Mouse (Mus musculus) intestine, embryonic 16.5 days (tissue): ENCODE data around the gene Nxnl1. TPM values are rescaled to one million over a fixed set of nuclear protein-coding genes. Genes with fewer than 3 reads are reported as not detected.

Experiments
- ATAC-seq: fragments of 200-750 bp; cut with Nextera tagmentation; 2 replicates; pipeline ENCODE4 v1.8.0; 2017; ENCODE audit warnings: moderate TSS enrichment, moderate library complexity
- H3K27ac ChIP-seq: fragments of 300-500 bp; sonication (generic); 2 replicates; pipeline ENCODE4 v1.5.1; 2014; ENCODE audit warnings: mild to moderate bottlenecking, low read length
- H3K27me3 ChIP-seq: fragments of 300-500 bp; sonication (generic); replicated peaks from 2 replicates; pipeline ENCODE4 v1.6.1; 2014; ENCODE audit warnings: low read length, control low read depth, mixed read lengths; ENCODE audit not compliant: control insufficient read depth, insufficient read depth
- H3K36me3 ChIP-seq: fragments of 300-500 bp; sonication (generic); 2 replicates; pipeline ENCODE4 v1.6.1; 2014; ENCODE audit warnings: low read length, control low read depth; ENCODE audit not compliant: control insufficient read depth, insufficient read depth
- H3K4me1 ChIP-seq: fragments of 300-500 bp; sonication (generic); 2 replicates; pipeline ENCODE4 v1.6.1; 2014; ENCODE audit warnings: low read length, control low read depth, mixed read lengths; ENCODE audit not compliant: control insufficient read depth, insufficient read depth
- H3K4me2 ChIP-seq: fragments of 300-500 bp; sonication (generic); 2 replicates; pipeline ENCODE4 v1.6.1; 2014; ENCODE audit warnings: low read depth, low read length, control low read depth
- H3K4me3 ChIP-seq: fragments of 300-500 bp; sonication (generic); 2 replicates; pipeline ENCODE4 v1.5.1; 2014; ENCODE audit warnings: mild to moderate bottlenecking, low read length
- H3K9ac ChIP-seq: fragments of 300-500 bp; sonication (generic); 2 replicates; pipeline ENCODE4 v1.6.1; 2014; ENCODE audit warnings: low read depth, low read length
- H3K9me3 ChIP-seq: fragments of 300-500 bp; sonication (generic); 2 replicates; pipeline ENCODE4 v1.6.1; 2016; ENCODE audit warnings: low read length, control low read depth; ENCODE audit not compliant: control insufficient read depth
- WGBS: fragments of 180-500 bp; shearing (Covaris S2); extraction: QIAGEN DNeasy Blood & Tissue Kit; methylation state at CpG from one replicate; pipeline ENCODE4 v1.1.7; 2014; 5-methylcytosine and 5-hydroxymethylcytosine counted together
- polyA plus RNA-seq: library from polyadenylated mRNA; unstranded; fragments of >200 nt; fragmentation: Nextera tagmentation; extraction: Ambion mirVana; gene quantifications from 2 replicates; pipeline ENCODE4 v1.2.1, GENCODE M21; 2015

Nxnl1 gene
- polyA plus RNA-seq, 1 experiment from 2014 or later: not detected

DNA sequence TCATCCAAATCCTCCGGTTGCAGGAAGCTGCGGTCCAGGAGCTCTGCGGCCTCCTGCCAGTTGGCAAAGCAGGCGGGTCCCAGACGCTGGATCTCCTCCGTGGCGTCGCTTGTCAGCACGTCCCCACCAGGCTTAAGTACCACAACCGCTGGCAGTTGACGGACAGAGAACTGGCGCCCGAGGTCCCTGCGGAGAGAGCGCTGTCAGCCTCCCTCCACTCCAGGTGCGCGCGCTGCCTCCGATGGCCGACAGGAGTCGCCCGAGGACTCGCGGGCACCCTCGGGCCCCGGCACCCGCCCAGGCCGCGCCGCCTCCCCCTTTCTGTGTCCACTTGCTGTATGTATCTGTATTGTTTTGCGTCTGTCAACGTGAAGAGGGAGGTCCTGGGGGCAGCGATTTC is 3.6 kb downstream of the Nxnl1 start:
- no peak overlapping the region for H3K27ac ChIP-seq
- no peaks in the 10 kb centered on the region for H3K36me3 ChIP-seq
- ATAC-seq: peak; percentile 34; the same call in 1 of the 2 replicates
- peaks cover 6% of the 10 kb centered on the region; the same call in 1 of the 2 replicates for H3K9me3 ChIP-seq
- peak overlapping the region; percentile 47 for H3K4me2 ChIP-seq
- peak overlapping the region; percentile 48; the same call in 1 of the 2 replicates for H3K9ac ChIP-seq
- peaks cover 16% of the 10 kb centered on the region for H3K4me1 ChIP-seq
- WGBS: under 1% methylated on average over 33 of the region's 33 CpGs
- H3K4me3 ChIP-seq: peak overlapping the region; percentile 33
- peaks cover 28% of the 10 kb centered on the region for H3K27me3 ChIP-seq

DNA sequence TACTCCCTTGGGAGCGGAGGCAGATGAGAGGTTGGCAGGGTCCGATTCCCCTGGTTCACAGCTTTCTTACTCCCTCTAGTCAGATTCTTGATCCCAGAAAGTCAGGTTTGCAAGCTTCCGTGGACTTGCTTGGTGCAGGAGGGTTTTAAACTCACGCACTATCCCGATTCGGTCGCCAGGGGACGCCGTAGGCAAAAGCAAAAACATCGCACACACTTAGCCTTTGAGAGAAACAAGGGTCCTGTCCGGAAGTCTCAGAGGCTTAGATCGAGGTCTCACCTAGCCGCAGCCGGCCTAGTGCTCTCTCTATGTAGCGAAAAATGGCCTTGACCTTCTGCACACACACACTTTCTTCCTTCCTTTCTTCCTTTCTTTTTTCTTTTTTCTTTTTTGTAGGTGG is 5.0 kb downstream of the Nxnl1 start:
- Histone ChIP-seq H3K4me1 (peaks cover 16% of the 10 kb centered on the region), H3K4me3 (no peak overlapping the region), H3K9ac (no peak overlapping the region), H3K4me2 (no peak overlapping the region), H3K27me3 (peaks cover 38% of the 10 kb centered on the region), H3K27ac (no peak overlapping the region), H3K9me3 (peaks cover 6% of the 10 kb centered on the region; the same call in 1 of the 2 replicates), H3K36me3 (no peaks in the 10 kb centered on the region)
- ATAC-seq: no peak
- 3% methylated on average over 15 of the region's 15 CpGs for WGBS

DNA sequence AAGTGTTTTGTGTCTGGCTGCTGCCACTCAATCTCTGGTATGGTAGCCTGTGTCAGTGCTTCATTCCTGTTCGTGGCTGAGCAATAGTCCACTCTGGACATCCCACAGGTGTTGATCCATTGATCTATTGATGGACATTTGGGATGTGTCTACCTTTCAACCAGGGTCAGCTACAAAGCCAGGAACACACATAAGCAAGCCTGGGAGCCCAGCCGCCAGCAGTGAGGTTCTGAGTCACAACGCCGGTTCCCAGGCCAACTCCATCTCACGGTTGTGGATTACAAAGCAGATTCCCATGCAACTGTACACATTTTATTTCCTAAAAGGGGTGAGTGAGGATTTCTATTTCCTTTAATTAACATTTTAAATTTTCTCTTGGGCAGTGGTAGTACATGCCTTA is 5.6 kb downstream of the Nxnl1 start:
- WGBS: 86% methylated on average over 5 of the region's 5 CpGs

DNA sequence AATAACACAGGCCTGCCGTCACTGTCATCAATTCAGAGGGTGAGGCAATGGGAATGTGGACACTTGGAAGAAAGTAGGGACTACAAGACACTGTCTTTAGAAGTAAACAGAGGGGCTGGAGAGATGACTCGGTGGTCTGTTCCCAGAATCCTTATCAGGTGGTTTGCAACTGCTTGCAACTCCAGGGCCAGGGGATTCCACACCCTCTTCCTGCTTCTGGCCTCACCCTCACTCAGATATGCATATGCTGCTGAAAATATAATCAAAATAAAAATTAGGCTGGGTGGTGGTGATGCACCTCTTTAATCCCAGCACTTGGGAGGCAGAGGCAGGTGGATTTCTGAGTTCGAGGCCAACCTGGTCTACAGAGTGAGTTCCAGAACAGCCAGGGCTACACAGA is 6.3 kb downstream of the Nxnl1 start:
- no peaks in the 10 kb centered on the region for H3K36me3 ChIP-seq
- H3K4me2 ChIP-seq: no peak overlapping the region
- H3K4me1 ChIP-seq: peaks cover 16% of the 10 kb centered on the region
- peaks cover 42% of the 10 kb centered on the region for H3K27me3 ChIP-seq
- WGBS: 72% methylated on average over 3 of the region's 3 CpGs
- ATAC-seq: no peak
- H3K27ac ChIP-seq: no peak overlapping the region
- peaks cover 6% of the 10 kb centered on the region; the same call in 1 of the 2 replicates for H3K9me3 ChIP-seq
- no peak overlapping the region for H3K4me3 ChIP-seq
- H3K9ac ChIP-seq: no peak overlapping the region

More for the DNA sequence above, 5.6 kb downstream of the Nxnl1 start:
- no peak overlapping the region for H3K9ac ChIP-seq
- peaks cover 6% of the 10 kb centered on the region; the same call in 1 of the 2 replicates for H3K9me3 ChIP-seq
- H3K4me3 ChIP-seq: no peak overlapping the region
- H3K27ac ChIP-seq: no peak overlapping the region
- peaks cover 38% of the 10 kb centered on the region for H3K27me3 ChIP-seq
- peaks cover 16% of the 10 kb centered on the region for H3K4me1 ChIP-seq
- H3K4me2 ChIP-seq: no peak overlapping the region
- H3K36me3 ChIP-seq: no peaks in the 10 kb centered on the region
- no peak for ATAC-seq

DNA sequence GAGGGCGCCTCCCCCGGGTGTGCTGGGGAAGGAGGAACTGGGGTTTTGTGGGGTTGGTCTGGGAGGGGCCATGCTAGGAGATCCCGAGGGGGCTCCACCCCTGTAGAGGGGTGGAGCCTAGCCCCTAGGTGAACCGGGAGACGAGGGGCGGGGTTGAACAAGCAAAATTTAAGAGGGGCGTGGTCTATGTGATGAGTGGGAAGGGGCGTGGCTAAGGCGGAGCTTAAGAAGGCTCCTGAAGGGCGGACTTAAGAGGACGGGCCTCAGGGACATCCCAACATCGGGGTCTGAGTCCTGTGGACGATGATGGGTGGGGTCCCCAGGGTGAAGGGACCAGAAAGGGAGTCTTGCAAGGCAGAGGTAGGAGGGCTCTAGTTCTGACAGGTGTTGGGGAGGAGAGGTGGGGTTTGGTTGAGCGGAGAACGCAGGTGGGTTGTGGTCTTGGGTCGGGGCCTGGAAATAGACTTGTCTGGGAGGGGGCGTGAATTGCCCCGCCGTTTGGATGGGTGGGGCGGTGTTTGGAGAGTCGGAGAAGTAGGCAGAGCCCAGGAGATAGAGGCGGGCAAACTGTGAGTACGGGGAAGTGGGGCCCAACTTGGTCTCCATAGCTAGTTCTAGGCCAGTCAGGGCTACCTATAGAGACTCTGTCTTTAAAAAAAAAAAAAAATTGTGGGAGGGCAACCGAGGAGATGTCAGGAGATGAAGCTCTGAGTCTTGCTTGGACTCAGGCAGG is 7.3 kb downstream of the Nxnl1 start:
- peak overlapping the region; percentile 42 for H3K4me3 ChIP-seq
- peak overlapping the region; percentile 52 for H3K9ac ChIP-seq
- H3K27ac ChIP-seq: no peak overlapping the region
- H3K27me3 ChIP-seq: peaks cover 42% of the 10 kb centered on the region
- peaks cover 16% of the 10 kb centered on the region for H3K4me1 ChIP-seq
- WGBS: 2% methylated on average over 24 of the region's 24 CpGs
- ATAC-seq: peak; percentile 66
- H3K36me3 ChIP-seq: no peaks in the 10 kb centered on the region
- H3K4me2 ChIP-seq: peak overlapping the region; percentile 66
- peaks cover 3% of the 10 kb centered on the region; the same call in 1 of the 2 replicates for H3K9me3 ChIP-seq

DNA sequence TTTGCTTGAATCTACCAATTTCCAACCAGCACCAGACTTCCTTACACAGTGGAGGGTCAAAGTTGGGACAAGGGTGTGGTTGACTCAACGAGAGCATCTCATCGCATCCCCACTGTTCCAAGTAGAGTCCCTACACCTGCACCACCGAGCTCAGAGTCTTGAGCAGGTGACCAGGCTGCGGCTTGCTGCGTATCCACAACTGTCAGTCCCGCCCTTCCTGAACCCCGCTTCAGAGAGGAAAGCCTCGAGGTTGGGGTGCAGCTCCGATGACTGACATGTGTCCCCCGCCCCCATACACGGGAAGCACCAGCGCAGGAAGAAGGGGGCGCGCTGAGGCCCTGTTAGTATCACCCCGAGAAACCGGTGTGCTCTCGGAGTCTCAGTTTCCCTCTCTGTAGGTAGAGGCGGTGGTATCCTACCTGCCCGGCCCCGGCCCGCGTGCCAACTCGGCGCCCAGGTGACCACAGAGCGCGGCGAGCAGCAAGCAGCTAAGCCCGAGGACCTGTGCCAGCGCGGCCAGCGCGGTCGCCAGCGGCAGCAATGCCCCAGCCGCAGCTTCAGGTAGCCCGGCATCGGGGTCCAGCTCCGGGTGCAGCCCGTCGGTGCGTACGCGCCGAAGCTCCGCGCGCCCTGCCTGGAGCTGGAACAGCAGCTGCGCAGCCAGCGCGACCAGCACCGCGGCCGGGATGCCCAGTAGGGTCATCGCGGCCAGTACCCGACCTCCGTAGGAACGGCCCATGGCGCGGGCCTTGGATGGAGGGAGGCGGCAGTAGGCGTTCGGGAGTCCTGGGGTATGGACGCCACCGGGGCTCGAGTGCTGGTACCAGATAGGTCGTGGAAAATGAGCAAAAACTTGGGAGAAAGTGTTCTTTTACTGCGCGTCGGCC is 8.1 kb downstream of the Nxnl1 start, which contains the start of gene Tmem221:
TSS of gene Tmem221 (minus strand) at position 801 of the 887 bp plus-strand sequence.
- H3K9ac ChIP-seq: peak within 1 kb of the TSS; percentile 52
- peak within 1 kb of the TSS; percentile 42 for H3K4me3 ChIP-seq
- no peaks in the 10 kb centered on the region for H3K9me3 ChIP-seq
- ATAC-seq: peak; percentile 54
- peaks cover 16% of the 10 kb centered on the region for H3K4me1 ChIP-seq
- peak within 1 kb of the TSS; percentile 66 for H3K4me2 ChIP-seq
- peaks cover 42% of the 10 kb centered on the region for H3K27me3 ChIP-seq
- no peak within 1 kb of the TSS for H3K27ac ChIP-seq
- 4% methylated on average over 70 of the region's 70 CpGs for WGBS
- no peaks in the 10 kb centered on the region for H3K36me3 ChIP-seq

DNA sequence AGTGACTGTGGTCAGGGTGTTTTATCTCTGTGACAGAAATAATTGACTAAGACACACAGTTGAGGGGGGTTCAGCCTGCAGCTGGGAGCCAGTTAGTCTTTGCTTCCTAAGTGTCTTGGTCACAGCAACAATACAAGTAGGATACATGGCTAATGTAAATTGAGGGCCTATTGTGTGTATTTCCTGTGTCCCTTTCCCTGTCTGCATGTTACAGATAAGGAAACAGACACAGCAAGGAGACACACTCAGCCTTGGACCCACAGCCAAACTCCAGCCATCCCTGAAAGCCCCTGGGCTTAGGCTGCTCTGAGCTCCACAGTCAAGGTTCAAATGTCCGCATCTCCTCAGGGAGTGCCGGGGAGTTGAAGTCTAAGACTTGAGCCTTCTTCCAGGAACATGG is 11.8 kb downstream of the Nxnl1 start:
- H3K36me3 ChIP-seq: no peaks in the 10 kb centered on the region
- H3K27me3 ChIP-seq: peaks cover 31% of the 10 kb centered on the region
- peaks cover 7% of the 10 kb centered on the region; the same call in 1 of the 2 replicates for H3K4me1 ChIP-seq
- H3K4me2 ChIP-seq: no peak overlapping the region
- no peak overlapping the region for H3K9ac ChIP-seq
- ATAC-seq: no peak
- no peaks in the 10 kb centered on the region for H3K9me3 ChIP-seq
- no peak overlapping the region for H3K27ac ChIP-seq
- 88% methylated on average over 2 of the region's 2 CpGs for WGBS
- H3K4me3 ChIP-seq: no peak overlapping the region

DNA sequence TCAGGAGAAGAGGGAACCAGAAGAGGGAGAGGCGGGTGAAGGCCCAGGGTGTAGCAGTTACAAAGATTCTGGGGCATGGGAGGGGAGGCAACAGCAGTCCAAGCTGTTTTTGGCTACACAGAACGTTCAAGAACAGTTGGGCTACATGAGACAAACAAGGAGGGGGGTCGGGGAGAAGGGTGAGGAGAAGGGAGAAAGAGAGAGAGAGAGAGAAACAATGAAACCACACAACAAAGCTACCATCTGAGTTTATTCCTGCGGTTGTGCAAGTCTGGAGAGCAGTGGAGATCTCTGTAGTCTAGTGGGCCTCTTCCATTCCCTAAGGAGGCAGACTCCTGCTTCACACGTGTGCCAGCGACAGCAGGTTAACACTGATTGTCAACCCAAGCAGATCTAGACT is 12.4 kb downstream of the Nxnl1 start:
- Histone ChIP-seq H3K9me3 (no peaks in the 10 kb centered on the region), H3K4me2 (no peak overlapping the region), H3K4me3 (no peak overlapping the region), H3K4me1 (peaks cover 7% of the 10 kb centered on the region; the same call in 1 of the 2 replicates), H3K27me3 (peaks cover 24% of the 10 kb centered on the region), H3K9ac (no peak overlapping the region), H3K36me3 (no peaks in the 10 kb centered on the region), H3K27ac (no peak overlapping the region)
- WGBS: 70% methylated on average over 6 of the region's 6 CpGs
- ATAC-seq: no peak

DNA sequence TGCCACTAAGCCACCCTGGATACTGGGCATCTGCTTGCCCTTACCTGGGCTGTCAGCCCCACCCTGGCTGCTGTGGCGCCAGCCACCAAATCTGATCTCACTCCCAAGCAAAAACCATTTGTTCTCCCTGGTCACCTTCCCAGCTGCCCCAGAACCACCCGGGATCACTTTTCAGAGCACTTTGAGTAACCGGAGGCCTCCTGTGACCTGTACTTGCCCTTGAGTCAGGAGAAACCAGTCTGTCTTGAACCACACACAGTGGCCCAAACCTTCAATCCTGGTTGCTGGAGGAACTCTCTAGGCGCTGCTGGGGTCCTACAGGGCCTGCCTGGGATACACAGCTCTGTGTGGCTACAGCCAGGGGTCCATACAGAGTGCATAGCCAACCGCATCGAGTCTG is 13.6 kb downstream of the Nxnl1 start:
- Histone ChIP-seq H3K4me1 (no peaks in the 10 kb centered on the region), H3K27ac (no peak overlapping the region), H3K4me3 (no peak overlapping the region), H3K27me3 (peaks cover 14% of the 10 kb centered on the region; the same call in 1 of the 2 replicates), H3K9ac (no peak overlapping the region), H3K36me3 (no peaks in the 10 kb centered on the region), H3K4me2 (no peak overlapping the region), H3K9me3 (no peaks in the 10 kb centered on the region)
- WGBS: 55% methylated on average over 6 of the region's 6 CpGs
- ATAC-seq: peak; percentile 41
